In the genomic region with DNA sequence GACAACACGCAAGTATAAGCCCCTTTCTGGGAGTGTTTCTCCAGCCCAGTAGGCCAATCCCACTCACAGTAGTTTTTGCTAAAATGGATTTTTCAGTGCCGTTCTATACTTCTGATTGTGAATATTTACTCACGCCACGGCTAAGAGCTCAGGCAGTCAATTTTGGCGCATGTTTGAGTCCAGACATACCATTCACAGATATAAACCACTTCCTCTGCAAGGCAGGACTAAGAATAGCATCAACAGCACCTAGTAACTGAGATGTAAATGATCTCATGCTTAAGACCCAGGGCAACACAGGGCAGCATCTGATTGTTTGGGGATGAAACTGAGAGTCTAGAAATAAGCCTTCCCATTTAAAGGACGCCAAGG, we compare ENCODE assay signal across 8 mouse cellular contexts. TPM values are rescaled to one million over a fixed set of nuclear protein-coding genes. Genes with fewer than 3 reads are reported as not detected.
A peak's percentile ranks its signal among the peaks of the same experiment; 100 is the strongest.
DNase-seq lines count a peak whose midpoint lies in the region; ATAC-seq and TF ChIP-seq lines count a peak whose summit lies in the region.

A gene (minus strand): TSS at position 19 of the 372 bp plus-strand sequence.

- H3K4me3 ChIP-seq in neural tube, embryonic 11.5 days (ENCODE audit: low read depth, low read length) = peak within 1 kb of the TSS; percentile 71
- H3K4me3 ChIP-seq in forebrain, postnatal 0 days (ENCODE audit: low read depth, low read length) = peak within 1 kb of the TSS; percentile 67
- peak within 1 kb of the TSS; percentile 82 for H3K4me3 ChIP-seq in liver, postnatal 0 days (ENCODE audit: low read depth, low read length)

- WGBS in neural tube, embryonic 11.5 days = 16% methylated on average over 6 of the region's 6 CpGs
- 4% methylated on average over 6 of the region's 6 CpGs for WGBS in forebrain, postnatal 0 days
- 4% methylated on average over 6 of the region's 6 CpGs for WGBS in liver, postnatal 0 days (ENCODE audit: insufficient replicate concordance)

- H3K4me2 ChIP-seq in neural tube, embryonic 11.5 days (ENCODE audit: low read depth) = peak within 1 kb of the TSS; percentile 51
- peak within 1 kb of the TSS; percentile 83 for H3K4me2 ChIP-seq in forebrain, postnatal 0 days (ENCODE audit: low read depth)
- peak within 1 kb of the TSS; percentile 88 for H3K4me2 ChIP-seq in liver, postnatal 0 days (ENCODE audit: low read depth, low read length)

- peak; percentile 58 for ATAC-seq in neural tube, embryonic 11.5 days (ENCODE audit: insufficient read depth, low FRiP score, low TSS enrichment)
- ATAC-seq in forebrain, postnatal 0 days = peak; percentile 60
- ATAC-seq in liver, postnatal 0 days = peak; percentile 51

- H3K4me1 ChIP-seq in neural tube, embryonic 11.5 days (ENCODE audit: control insufficient read depth, insufficient read depth, low read length) = no peaks in the 10 kb centered on the region
- peaks cover 15% of the 10 kb centered on the region; the same call in 1 of the 2 replicates for H3K4me1 ChIP-seq in forebrain, postnatal 0 days (ENCODE audit: insufficient read depth)
- H3K4me1 ChIP-seq in liver, postnatal 0 days (ENCODE audit: insufficient read depth) = peaks cover 11% of the 10 kb centered on the region

- H3K27me3 ChIP-seq in neural tube, embryonic 11.5 days (ENCODE audit: control insufficient read depth, insufficient read depth, low read length) = no peaks in the 10 kb centered on the region
- H3K27me3 ChIP-seq in forebrain, postnatal 0 days (ENCODE audit: insufficient read depth, low read length) = no peaks in the 10 kb centered on the region
- H3K27me3 ChIP-seq in liver, postnatal 0 days (ENCODE audit: insufficient read depth, low read length) = no peaks in the 10 kb centered on the region

- TF ChIP-seq CTCF in forebrain, postnatal 0 days (IDR thresholded peaks at IDR 0.05; ENCODE audit: low read depth) = no peak
- no peak for TF ChIP-seq CTCF in liver, postnatal 0 days (IDR thresholded peaks at IDR 0.05; ENCODE audit: low read depth)

- H3K27ac ChIP-seq in neural tube, embryonic 11.5 days (ENCODE audit: low read depth, low read length) = peak within 1 kb of the TSS; percentile 71
- H3K27ac ChIP-seq in forebrain, postnatal 0 days (ENCODE audit: low read depth, low read length) = peak within 1 kb of the TSS; percentile 83
- H3K27ac ChIP-seq in liver, postnatal 0 days (ENCODE audit: low read depth) = peak within 1 kb of the TSS; percentile 67

- 0 out of 2 replicates have a peak, but pooled peaks have one; percentile 30 for TF ChIP-seq EP300 in liver, postnatal 0 days (IDR thresholded peaks at IDR 0.05; ENCODE audit: low read depth)

- peak within 1 kb of the TSS; percentile 72 for H3K9ac ChIP-seq in neural tube, embryonic 11.5 days (ENCODE audit: low read length)
- H3K9ac ChIP-seq in forebrain, postnatal 0 days = peak within 1 kb of the TSS; percentile 58
- peak within 1 kb of the TSS; percentile 57 for H3K9ac ChIP-seq in liver, postnatal 0 days (replicated peaks)

- H3K36me3 ChIP-seq in neural tube, embryonic 11.5 days (ENCODE audit: control insufficient read depth, insufficient read depth, low read length) = no peaks in the 10 kb centered on the region
- H3K36me3 ChIP-seq in forebrain, postnatal 0 days (ENCODE audit: insufficient read depth) = no peaks in the 10 kb centered on the region
- H3K36me3 ChIP-seq in liver, postnatal 0 days (replicated peaks; ENCODE audit: insufficient read depth, low read length) = no peaks in the 10 kb centered on the region

- no peaks in the 10 kb centered on the region for H3K9me3 ChIP-seq in neural tube, embryonic 11.5 days (ENCODE audit: control insufficient read depth, low read length)
- H3K9me3 ChIP-seq in forebrain, postnatal 0 days (ENCODE audit: low read length) = no peaks in the 10 kb centered on the region
- H3K9me3 ChIP-seq in liver, postnatal 0 days (ENCODE audit: low read length) = no peaks in the 10 kb centered on the region

- DNase-seq in adrenal gland, postnatal 4 days (ENCODE audit: low spot score in 2 of 2) = no peak
- no peak for DNase-seq in adrenal gland, postnatal 14 days
- DNase-seq in neural tube, embryonic 11.5 days (ENCODE audit: low spot score) = no peak
- DNase-seq in neural tube, embryonic 10.5 days (ENCODE audit: extremely low spot score, low spot score) = no peak
- DNase-seq in forebrain, postnatal 0 days = no peak
- DNase-seq in liver, postnatal 0 days = no peak
- no peak for DNase-seq in yolk sac, embryonic 10.5 days (ENCODE audit: low spot score)
- no peak for DNase-seq in adrenal gland, adult (ENCODE audit: inconsistent age in 2 of 2, low spot score in 1 of 2)

RNA-seq across cellular contexts. Expression of the gene that starts here (rescaled TPM):
- total RNA-seq in adrenal gland, postnatal 4 days (2021) = 10 to 100 TPM; 18.2 to 18.5 TPM
- 6.7 and 8.6 TPM in 2 replicates for total RNA-seq in adrenal gland, postnatal 14 days (2021)
- 48.7 and 52.8 TPM in 2 replicates for polyA plus RNA-seq in neural tube, embryonic 11.5 days (2014; fragmentation: Nextera tagmentation; extraction: Ambion mirVana)
- total RNA-seq in forebrain, postnatal 0 days (2014; rRNA removed) = 19.2 and 33.8 TPM in 2 replicates
- 19.8 and 29.3 TPM in 2 replicates for polyA plus RNA-seq in forebrain, postnatal 0 days (2015; fragmentation: Nextera tagmentation; extraction: Ambion mirVana)
- polyA plus RNA-seq in liver, postnatal 0 days (2015; fragmentation: Nextera tagmentation; extraction: Ambion mirVana) = 4.1 and 4.9 TPM in 2 replicates
